Mouse (Mus musculus): Measurements from ENCODE around the gene Afg3l1. TPM values are rescaled to one million over a fixed set of nuclear protein-coding genes. Genes with fewer than 3 reads are reported as not detected.

Gene Afg3l1
- polyA plus RNA-seq, 1 experiment from 2014 or later = 28.1 TPM

- Histone ChIP-seq H3K27me3 (ENCODE audit: control insufficient read depth, insufficient read depth, low read length) (no peaks in the 10 kb centered on the region), H3K4me3 (ENCODE audit: low read depth, low read length) (no peak overlapping the region), H3K4me1 (replicated peaks; ENCODE audit: control insufficient read depth, insufficient read depth) (no peaks in the 10 kb centered on the region), H3K9ac (ENCODE audit: low read length) (no peak overlapping the region), H3K4me2 (replicated peaks; ENCODE audit: low read depth) (no peak overlapping the region), H3K9me3 (ENCODE audit: control insufficient read depth, low read length) (no peaks in the 10 kb centered on the region), H3K36me3 (ENCODE audit: control insufficient read depth, insufficient read depth, low read length) (peaks cover 49% of the 10 kb centered on the region), H3K27ac (replicated peaks) (no peak overlapping the region)
- DNase-seq (ENCODE audit: low spot score) = no peak
- 80% methylated on average over 4 of the region's 4 CpGs for WGBS
- TF ChIP-seq CTCF (IDR thresholded peaks at IDR 0.05; ENCODE audit: low read depth) (peak; percentile 36), EP300 (optimal IDR thresholded peaks at IDR 0.05) (no peak)
- no peak for ATAC-seq (ENCODE audit: low FRiP score, low TSS enrichment)
Observed at GRCm38 (mm10) chr8:123497699-123498098, 20.0 kb downstream of the Afg3l1 start.

- no peak overlapping the region for H3K4me2 ChIP-seq (replicated peaks; ENCODE audit: low read depth)
- DNase-seq (ENCODE audit: low spot score) = no peak
- ATAC-seq (ENCODE audit: low FRiP score, low TSS enrichment) = no peak
- no peak overlapping the region for H3K4me3 ChIP-seq (ENCODE audit: low read depth, low read length)
- H3K36me3 ChIP-seq (ENCODE audit: control insufficient read depth, insufficient read depth, low read length) = peaks cover 51% of the 10 kb centered on the region
- no peak for TF ChIP-seq CTCF (IDR thresholded peaks at IDR 0.05; ENCODE audit: low read depth)
- TF ChIP-seq EP300 (optimal IDR thresholded peaks at IDR 0.05) = no peak
- H3K27me3 ChIP-seq (ENCODE audit: control insufficient read depth, insufficient read depth, low read length) = no peaks in the 10 kb centered on the region
- H3K9me3 ChIP-seq (ENCODE audit: control insufficient read depth, low read length) = no peaks in the 10 kb centered on the region
- WGBS = 88% methylated on average over 11 of the region's 11 CpGs
- H3K4me1 ChIP-seq (replicated peaks; ENCODE audit: control insufficient read depth, insufficient read depth) = no peaks in the 10 kb centered on the region
- H3K9ac ChIP-seq (ENCODE audit: low read length) = no peak overlapping the region
- no peak overlapping the region; the same call in 1 of the 2 replicates for H3K27ac ChIP-seq (replicated peaks)
Observed at GRCm38 (mm10) chr8:123498963-123499362, 21.3 kb downstream of the Afg3l1 start.

GRCm38 (mm10) chr8:123499556-123499955 lies 21.9 kb downstream of the Afg3l1 start:
- no peak for TF ChIP-seq CTCF (IDR thresholded peaks at IDR 0.05; ENCODE audit: low read depth)
- TF ChIP-seq EP300 (optimal IDR thresholded peaks at IDR 0.05) = no peak
- no peak overlapping the region for H3K9ac ChIP-seq (ENCODE audit: low read length)
- ATAC-seq (ENCODE audit: low FRiP score, low TSS enrichment) = no peak
- no peak overlapping the region for H3K4me2 ChIP-seq (replicated peaks; ENCODE audit: low read depth)
- no peaks in the 10 kb centered on the region for H3K4me1 ChIP-seq (replicated peaks; ENCODE audit: control insufficient read depth, insufficient read depth)
- peaks cover 47% of the 10 kb centered on the region for H3K36me3 ChIP-seq (ENCODE audit: control insufficient read depth, insufficient read depth, low read length)
- WGBS = 87% methylated on average over 11 of the region's 11 CpGs
- H3K27ac ChIP-seq (replicated peaks) = no peak overlapping the region
- no peak overlapping the region for H3K4me3 ChIP-seq (ENCODE audit: low read depth, low read length)
- DNase-seq (ENCODE audit: low spot score) = no peak
- H3K27me3 ChIP-seq (ENCODE audit: control insufficient read depth, insufficient read depth, low read length) = no peaks in the 10 kb centered on the region
- no peaks in the 10 kb centered on the region for H3K9me3 ChIP-seq (ENCODE audit: control insufficient read depth, low read length)

- peak; percentile 29 for DNase-seq (ENCODE audit: low spot score)
- ATAC-seq (ENCODE audit: low FRiP score, low TSS enrichment) = no peak; the same call in 1 of the 2 replicates
- no peak overlapping the region for H3K4me3 ChIP-seq (ENCODE audit: low read depth, low read length)
Observed at GRCm38 (mm10) chr8:123502192-123502591, 24.5 kb downstream of the Afg3l1 start.

GRCm38 (mm10) chr8:123503801-123504467 lies 26.2 kb downstream of the Afg3l1 start:
- Histone ChIP-seq H3K36me3 (ENCODE audit: control insufficient read depth, insufficient read depth, low read length) (peaks cover 33% of the 10 kb centered on the region), H3K9me3 (ENCODE audit: control insufficient read depth, low read length) (no peaks in the 10 kb centered on the region), H3K4me1 (replicated peaks; ENCODE audit: control insufficient read depth, insufficient read depth) (no peaks in the 10 kb centered on the region), H3K27ac (replicated peaks) (no peak overlapping the region), H3K4me2 (replicated peaks; ENCODE audit: low read depth) (no peak overlapping the region), H3K27me3 (ENCODE audit: control insufficient read depth, insufficient read depth, low read length) (no peaks in the 10 kb centered on the region), H3K9ac (ENCODE audit: low read length) (no peak overlapping the region), H3K4me3 (ENCODE audit: low read depth, low read length) (no peak overlapping the region)
- ATAC-seq (ENCODE audit: low FRiP score, low TSS enrichment) = no peak
- TF ChIP-seq EP300 (optimal IDR thresholded peaks at IDR 0.05) = no peak
- TF ChIP-seq CTCF (IDR thresholded peaks at IDR 0.05; ENCODE audit: low read depth) = peak; percentile 22
- WGBS = 97% methylated on average over 6 of the region's 6 CpGs
- no peak for DNase-seq (ENCODE audit: low spot score)

More at GRCm38 (mm10) chr8:123502192-123502591, 24.5 kb downstream of the Afg3l1 start:
- Histone ChIP-seq H3K9me3 (ENCODE audit: control insufficient read depth, low read length) (no peaks in the 10 kb centered on the region), H3K27ac (replicated peaks) (no peak overlapping the region), H3K36me3 (ENCODE audit: control insufficient read depth, insufficient read depth, low read length) (peaks cover 33% of the 10 kb centered on the region), H3K4me1 (replicated peaks; ENCODE audit: control insufficient read depth, insufficient read depth) (no peaks in the 10 kb centered on the region), H3K4me2 (replicated peaks; ENCODE audit: low read depth) (no peak overlapping the region), H3K27me3 (ENCODE audit: control insufficient read depth, insufficient read depth, low read length) (no peaks in the 10 kb centered on the region), H3K9ac (ENCODE audit: low read length) (no peak overlapping the region)
- TF ChIP-seq CTCF (IDR thresholded peaks at IDR 0.05; ENCODE audit: low read depth) = no peak
- TF ChIP-seq EP300 (optimal IDR thresholded peaks at IDR 0.05) = no peak
- 78% methylated on average over 5 of the region's 5 CpGs for WGBS

- no peaks in the 10 kb centered on the region for H3K4me1 ChIP-seq (replicated peaks; ENCODE audit: control insufficient read depth, insufficient read depth)
- no peak for ATAC-seq (ENCODE audit: low FRiP score, low TSS enrichment)
- no peaks in the 10 kb centered on the region for H3K27me3 ChIP-seq (ENCODE audit: control insufficient read depth, insufficient read depth, low read length)
- no peak for DNase-seq (ENCODE audit: low spot score)
- H3K9ac ChIP-seq (ENCODE audit: low read length) = no peak overlapping the region
- no peak overlapping the region for H3K4me3 ChIP-seq (ENCODE audit: low read depth, low read length)
- no peak overlapping the region for H3K4me2 ChIP-seq (replicated peaks; ENCODE audit: low read depth)
- WGBS = 89% methylated on average over 9 of the region's 9 CpGs
- H3K36me3 ChIP-seq (ENCODE audit: control insufficient read depth, insufficient read depth, low read length) = peaks cover 32% of the 10 kb centered on the region
- no peak overlapping the region for H3K27ac ChIP-seq (replicated peaks)
- no peaks in the 10 kb centered on the region for H3K9me3 ChIP-seq (ENCODE audit: control insufficient read depth, low read length)
- TF ChIP-seq EP300 (optimal IDR thresholded peaks at IDR 0.05) = no peak
- TF ChIP-seq CTCF (IDR thresholded peaks at IDR 0.05; ENCODE audit: low read depth) = no peak
Observed at GRCm38 (mm10) chr8:123504591-123505195, 27.0 kb downstream of the Afg3l1 start.
